Mouse (Mus musculus) gastrocnemius, postnatal 36 days (tissue): ENCODE results near the gene Gpr158. TPM values are rescaled to one million over a fixed set of nuclear protein-coding genes. Genes with fewer than 3 reads are reported as not detected.

Experiments
- total RNA-seq, 2 experiments: library from RNA; stranded (reverse); gene quantifications; 2 replicates each; pipeline ENCODE4 v1.2.3; 2021

The Gpr158 gene
- total RNA-seq, 2 experiments from 2014 or later: not detected

Other genes with a start within 250 kb of the Gpr158 start
- under 1 TPM; 0.36 to 0.42 TPM for gene Enkur, start 162.2 kb upstream of the Gpr158 start, total RNA-seq
- gene Thnsl1, start 161.8 kb upstream of the Gpr158 start, total RNA-seq: 1 to 10 TPM; 2.6 to 3.1 TPM